Mouse (Mus musculus) E14TG2a.4 (cell line): ENCODE measurements at regions not wholly inside any gene's neighbourhood (a gene's known extent, or its start where the extent isn't known, plus 50 kb on each side); places are given as distances from the start of the nearest gene placed in this dataset.

Source experiments
- CTCF ChIP-seq: conservative IDR thresholded peaks from 2 replicates; pipeline ENCODE4 v1.5.1; 2014; ENCODE audit warnings: low read length
- POU5F1 ChIP-seq: IDR thresholded peaks from 2 replicates; pipeline ENCODE4 v1.6.1; 2014; ENCODE audit warnings: low read length, borderline replicate concordance

GRCm38 (mm10) chr12:14001672-14002071 is 150.2 kb downstream of the Fam84a start:
- TF ChIP-seq CTCF (no peak), POU5F1 (no peak)
